In the genomic region with DNA sequence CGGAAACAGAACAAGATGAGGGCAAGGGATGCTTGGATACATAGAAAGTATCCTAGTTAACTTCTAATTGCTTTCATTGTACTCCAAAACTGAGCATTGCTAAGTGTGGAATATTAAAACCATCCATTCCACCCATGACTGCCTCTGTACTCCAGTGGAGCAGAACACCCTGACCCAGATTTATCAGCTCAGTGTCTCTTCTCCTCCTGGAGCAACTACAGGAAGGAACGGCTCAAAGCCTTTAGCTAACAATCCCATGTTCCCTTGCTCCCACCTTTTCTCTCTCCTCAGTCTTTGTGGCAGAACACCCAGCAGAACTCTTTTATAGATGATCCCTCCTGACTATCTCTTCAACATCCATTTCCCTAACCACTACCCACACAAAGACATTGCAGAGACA, we compare ENCODE assay signal across 14 mouse cellular contexts.
DNase-seq lines count a peak whose midpoint lies in the region.
"Had no signal": no experiment of that assay in that cellular context is flagged by ENCODE, and none has a peak within 500 bp of the region (broad histone marks: within the 10 kb centered on the region; RNA-seq: fewer than 3 reads in every experiment).

No protein-coding gene starts in this region.

- DNase-seq in heart, adult 11 months, result peak; percentile 22
- no peak for DNase-seq in heart, postnatal 4 days
- peak; percentile 24 for DNase-seq in kidney, adult 9 months
- DNase-seq in kidney, adult 11 months, result no peak
- DNase-seq in brain, adult 2 months (ENCODE audit: low read depth, low spot score), result peak; percentile 50
- DNase-seq in cerebellum, postnatal 25 days, result no peak
- DNase-seq: adrenal gland, adult 2 months; adrenal gland, postnatal 10 days; adrenal gland, postnatal 25 days; cerebellum, adult 11-12 months; cerebellum, adult 9-10 months; cerebellum, postnatal 10 days; cerebellum, postnatal 36 days; embryo, embryonic 11 days had no signal

Comparison
In these comparisons a context has a peak if more than half of its experiments do, and no peak if none do; other contexts are left out.
1. DNase-seq: peak in heart, adult 11 months (single experiment), kidney, adult 9 months (single experiment) and brain, adult 2 months (single experiment); none in heart, postnatal 4 days (single experiment), kidney, adult 11 months (single experiment) and cerebellum, postnatal 25 days (0 of 2).